Mouse (Mus musculus): ENCODE results near the gene Depdc7.

DNA sequence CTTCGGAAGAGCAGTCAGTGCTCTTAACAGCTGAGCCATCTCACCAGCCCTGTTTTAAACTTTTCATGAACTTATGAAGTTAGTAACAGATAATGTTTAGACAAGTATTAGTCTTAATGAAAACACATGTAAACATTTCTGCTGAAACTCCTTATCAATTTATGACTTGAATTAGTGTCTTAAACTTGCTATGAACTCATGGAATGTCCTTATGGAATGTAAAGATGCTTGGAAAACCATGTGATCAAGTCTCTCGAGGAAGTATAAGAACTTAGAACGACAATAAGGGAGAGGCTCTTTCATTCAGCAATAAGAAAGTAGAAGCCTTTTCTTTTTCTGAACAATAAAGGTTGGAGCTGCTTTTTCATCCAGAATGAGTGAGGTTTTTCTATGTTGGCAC is 38.3 kb downstream of the Depdc7 start:
- TF ChIP-seq CTCF (IDR thresholded peaks at IDR 0.05; ENCODE audit: control insufficient read depth, insufficient read depth, low read length) (no peak), POLR2A (IDR thresholded peaks at IDR 0.05; ENCODE audit: borderline replicate concordance, control insufficient read depth, low read depth, low read length) (no peak)
